Mouse (Mus musculus) B cell, adult 62 days (primary cell): ENCODE data around the gene Med19. TPM values are rescaled to one million over a fixed set of nuclear protein-coding genes. Genes with fewer than 3 reads are reported as not detected.

Experiments
- total RNA-seq: library from RNA; stranded (reverse); gene quantifications from 4 replicates; pipeline ENCODE4 v1.2.4, GENCODE M21; 2023

The Med19 gene
- 13.2 to 15.1 TPM (median 14.9 TPM) in 4 replicates for total RNA-seq

DNA sequence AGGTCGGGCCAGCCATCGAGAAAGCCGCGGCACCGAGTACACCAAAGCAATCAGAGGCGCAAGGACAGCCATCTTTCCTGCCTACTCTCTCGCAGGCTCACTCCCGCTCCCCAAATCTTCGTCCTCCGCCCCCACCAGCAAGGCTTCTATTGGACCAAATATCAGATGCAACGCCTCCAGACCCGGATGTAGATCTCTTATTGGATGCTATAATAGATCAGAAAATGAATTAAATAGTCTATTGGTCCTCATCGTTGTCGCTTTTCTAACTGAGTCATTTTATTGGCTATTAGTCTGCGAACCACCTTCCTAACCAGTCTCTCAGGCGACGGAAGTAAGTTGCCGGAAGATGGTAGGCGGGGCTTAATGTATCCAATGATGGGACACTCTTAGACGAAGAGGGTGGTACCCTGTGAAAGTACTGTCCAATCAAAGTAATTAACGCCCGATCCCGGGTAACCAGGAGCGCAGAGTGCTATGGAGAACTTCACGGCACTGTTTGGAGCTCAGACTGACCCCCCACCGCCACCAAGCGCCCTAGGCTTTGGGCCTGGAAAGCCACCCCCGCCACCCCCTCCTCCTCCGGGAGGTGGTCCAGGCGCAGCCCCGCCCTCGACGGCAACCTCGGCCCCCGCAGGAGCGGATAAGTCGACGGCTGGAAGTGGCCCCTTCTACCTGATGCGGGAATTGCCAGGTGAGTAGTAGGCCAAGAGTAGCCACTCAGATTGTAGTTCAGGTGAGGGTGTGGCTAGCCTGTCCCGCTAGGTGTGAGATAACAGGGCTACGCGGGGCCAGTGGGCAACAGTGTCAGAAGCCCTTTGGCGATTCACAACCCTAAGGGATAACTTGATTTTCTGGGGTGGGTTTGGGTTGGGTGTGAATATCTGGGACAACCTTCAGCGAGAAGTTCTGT, at the start of gene Med19, which contains the start of gene Gm28635:
Gene Med19 (plus strand): TSS at position 435 of the 913 bp plus-strand sequence.
Gene Gm28635 (minus strand): TSS at position 74 of the 913 bp plus-strand sequence.

DNA sequence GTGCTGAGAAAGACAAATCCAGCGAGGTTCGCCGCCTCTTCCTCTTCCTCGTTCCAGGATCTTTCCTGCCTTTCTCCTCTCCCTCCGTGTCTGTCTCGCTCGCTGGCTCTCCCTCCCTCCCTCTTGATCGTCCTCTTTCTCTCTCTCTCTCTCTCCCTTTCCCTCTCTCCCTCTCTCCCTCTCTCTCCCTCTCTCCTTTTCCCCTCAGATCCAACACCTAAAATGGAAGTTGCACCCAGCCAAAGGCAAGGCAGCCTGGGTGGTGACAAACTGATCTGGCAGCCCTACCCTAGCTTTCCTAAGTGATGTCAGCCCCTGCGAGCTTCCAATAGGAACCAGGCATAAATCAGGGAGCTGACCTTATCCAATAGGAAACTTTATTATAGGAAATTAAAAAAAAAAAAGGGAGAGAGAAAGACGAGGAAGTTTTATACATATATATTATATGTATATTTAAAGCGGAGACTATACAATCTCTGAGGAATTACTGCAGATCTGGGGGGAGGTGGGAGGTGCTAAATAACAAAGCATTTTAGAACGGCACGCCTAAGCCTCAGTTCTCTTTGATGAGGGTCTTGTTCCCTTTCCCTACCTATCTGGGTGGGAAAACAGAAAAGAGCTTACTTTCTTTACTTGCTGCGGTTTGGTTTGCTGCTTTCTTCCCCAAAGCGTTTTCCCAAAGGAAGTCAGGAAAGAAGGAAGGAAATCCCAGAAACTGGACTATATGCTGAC, 27.6 kb upstream of the Med19 start, which contains the start of gene Ctnnd1:
Gene Ctnnd1 (minus strand): TSS at position 302 of the 732 bp plus-strand sequence.

DNA sequence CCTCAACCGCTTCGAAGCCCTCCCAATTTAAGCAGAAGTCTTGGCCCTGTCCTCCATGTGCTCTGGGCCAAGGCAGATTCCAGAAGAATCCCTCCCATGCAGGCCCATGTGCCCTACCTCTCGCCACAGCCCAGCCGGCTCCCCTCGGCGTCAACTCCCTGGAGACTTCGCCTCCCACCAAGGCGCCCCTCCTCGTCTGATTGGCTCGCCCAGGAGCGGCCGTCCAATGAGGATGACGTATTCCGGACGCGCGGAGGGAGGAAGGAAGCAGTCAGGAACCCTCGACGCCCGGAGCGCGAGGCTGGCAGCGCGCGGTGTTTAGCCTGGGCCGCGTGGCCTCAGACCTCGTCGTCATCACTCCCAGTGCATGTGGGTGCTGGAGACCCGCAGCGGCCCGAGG, 19.4 kb upstream of the Med19 start, which contains the start of gene Btbd18:
Gene Btbd18 (plus strand): TSS at position 274 of the 400 bp plus-strand sequence.

DNA sequence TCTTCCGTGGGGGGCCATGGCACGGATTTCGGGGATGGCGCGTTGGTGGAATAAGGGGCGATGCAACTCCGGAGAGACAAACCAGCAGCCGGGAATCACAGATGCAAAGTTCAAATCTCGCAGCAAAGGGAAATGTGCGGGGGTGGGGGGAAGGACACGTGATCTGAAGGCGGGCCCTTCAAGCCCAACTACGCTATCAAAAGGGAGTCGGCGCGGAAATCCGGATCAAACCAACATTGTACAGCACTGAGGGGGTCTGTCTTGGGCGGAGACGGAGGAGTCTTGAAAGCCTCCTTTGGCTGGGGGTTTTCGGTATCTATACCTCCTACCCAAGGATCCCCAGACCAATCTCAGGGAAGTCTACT, 7.7 kb upstream of the Med19 start, which contains the start of gene Selenoh:
Gene Selenoh (minus strand): TSS at position 202 of the 365 bp plus-strand sequence.

DNA sequence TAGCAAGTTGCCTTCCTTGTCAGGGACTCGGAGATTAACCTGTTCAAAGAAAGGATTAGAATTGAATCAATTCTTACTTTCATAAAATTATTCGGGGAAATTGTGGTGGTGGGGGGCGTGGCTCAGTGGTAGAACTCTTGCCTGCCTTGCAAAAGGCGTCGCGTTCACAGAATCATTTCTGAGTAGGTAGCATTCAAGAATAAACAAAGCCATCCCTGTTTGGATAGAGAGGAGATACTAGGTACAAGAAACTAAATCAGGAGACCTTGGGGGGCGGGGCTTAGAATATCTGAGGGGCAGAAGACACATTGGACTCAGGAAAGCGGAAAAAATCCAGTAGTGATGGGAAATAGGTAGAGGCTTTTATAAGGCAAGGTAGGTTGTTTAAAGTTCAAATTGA, 814 bp downstream of the Med19 start, which contains the start of gene Tmx2:
Gene Tmx2 (minus strand): TSS at position 125 of the 400 bp plus-strand sequence.

DNA sequence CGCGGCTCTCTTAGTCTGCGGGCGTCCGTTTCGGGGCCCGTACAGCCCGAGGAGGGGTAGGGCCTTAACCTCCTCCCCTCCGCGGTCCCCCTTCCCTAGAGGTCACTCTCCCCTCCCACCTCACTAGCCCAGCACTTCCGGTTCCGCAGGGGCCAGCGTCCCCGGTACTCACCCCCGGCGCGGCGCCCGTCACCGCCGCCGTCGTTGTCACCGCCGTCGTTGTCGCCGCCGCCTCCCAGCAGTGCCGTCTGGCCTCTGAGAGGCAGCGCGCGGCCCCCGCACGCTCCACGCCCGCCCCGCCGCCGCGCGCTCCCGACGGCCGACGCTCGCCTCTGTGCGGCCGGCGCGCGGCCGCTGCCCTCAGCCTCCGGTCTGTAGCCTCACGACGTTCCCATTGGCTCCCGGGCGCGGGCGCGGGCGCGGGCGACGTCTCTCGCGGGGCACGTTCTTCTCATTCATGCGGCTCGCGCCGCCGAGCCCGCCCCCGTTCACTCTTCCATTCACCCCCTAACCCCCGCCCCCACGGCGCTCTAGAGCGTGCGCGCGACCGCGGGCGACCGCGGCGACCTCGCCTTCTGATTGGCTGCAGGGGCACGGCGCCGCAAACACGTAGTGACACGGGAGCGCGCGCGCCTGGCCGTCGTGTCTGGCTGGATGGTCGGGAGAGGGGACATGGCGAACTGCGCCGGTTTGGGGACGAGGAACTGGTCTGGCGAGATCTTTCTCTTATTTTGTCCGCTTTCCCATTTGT, 36.8 kb downstream of the Med19 start, which contains the start of gene Zdhhc5:
Gene Zdhhc5 (minus strand): TSS at position 370 of the 751 bp plus-strand sequence.

DNA sequence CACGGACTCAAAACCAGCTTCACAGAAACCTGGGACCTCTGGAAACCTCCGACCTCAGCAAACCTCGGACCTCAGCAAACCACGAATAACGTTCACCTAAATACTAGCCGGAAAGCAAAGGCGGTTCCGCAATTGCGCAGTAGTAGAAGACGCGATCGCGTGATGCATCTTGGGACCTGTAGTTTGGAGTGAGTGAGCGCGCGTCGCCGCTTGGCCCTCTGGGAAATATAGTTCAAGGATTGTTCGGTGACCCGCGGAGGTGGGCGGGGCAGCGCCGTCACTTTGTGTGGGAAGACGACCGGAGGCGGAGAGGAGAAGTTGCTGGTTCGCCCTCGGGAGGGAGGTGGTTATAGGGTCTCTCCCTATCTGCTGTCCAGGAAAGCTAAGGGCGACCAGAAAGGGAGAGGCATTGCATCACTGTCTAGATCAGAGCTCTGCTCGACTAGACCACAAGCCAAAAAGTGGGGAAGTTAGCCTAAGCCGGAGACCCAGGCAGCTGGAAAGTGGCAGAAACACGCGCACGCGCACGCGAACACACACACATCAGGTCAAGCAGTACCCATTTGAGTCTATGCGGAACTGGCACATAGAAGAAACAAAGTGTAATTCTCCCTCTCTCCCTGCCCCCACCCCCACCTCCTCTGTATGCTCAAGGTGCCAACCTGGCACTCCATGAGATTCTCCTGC, 49.1 kb downstream of the Med19 start, which contains the start of gene Clp1:
Gene Clp1 (minus strand): TSS at position 179 of the 687 bp plus-strand sequence.

DNA sequence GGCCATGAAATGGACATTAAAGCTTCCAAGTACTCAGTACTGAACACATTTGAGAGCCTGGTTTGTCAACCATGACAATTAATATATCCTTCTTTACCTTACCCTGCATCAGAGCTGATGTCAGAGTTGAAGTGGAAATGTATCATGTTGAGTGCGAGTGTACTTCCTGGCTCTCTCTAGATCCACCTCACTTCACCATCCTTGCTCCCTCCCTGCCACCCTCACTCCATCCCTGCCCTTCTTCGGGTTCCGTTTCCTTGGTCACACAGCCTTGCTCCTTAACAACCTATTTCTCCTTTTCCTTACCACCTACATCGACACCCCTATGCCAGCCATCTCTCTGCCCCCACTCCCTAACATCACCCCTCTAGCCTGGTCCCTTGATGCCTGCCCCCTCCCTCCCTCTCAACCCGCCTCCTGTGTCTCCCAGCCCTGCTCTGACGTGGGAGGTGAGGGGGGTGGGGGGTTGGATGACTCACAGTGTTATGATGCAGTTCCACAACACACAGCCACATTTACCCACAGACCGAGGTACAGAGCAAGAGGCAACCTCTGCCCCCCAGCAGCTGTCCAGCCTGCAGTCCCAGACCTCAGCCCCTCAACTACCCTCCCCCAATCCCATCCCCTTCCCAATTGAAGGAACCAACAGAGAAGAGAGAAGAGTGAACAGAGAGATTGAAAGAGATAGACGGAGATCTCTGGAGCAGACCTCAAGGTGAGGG, 55.5 kb downstream of the Med19 start, which contains the start of gene Ypel4:
Gene Ypel4 (plus strand): TSS at position 480 of the 722 bp plus-strand sequence.

Other genes with a start within 250 kb of the Med19 start
- 1.4 to 3.5 TPM (median 2.2 TPM) in 4 replicates for gene Tfpi, start 201.6 kb upstream of the Med19 start, total RNA-seq
- gene Ctnnd1, start 27.6 kb upstream of the Med19 start, total RNA-seq, result 2.3 to 3.5 TPM (median 2.6 TPM) in 4 replicates
- gene Btbd18, start 19.3 kb upstream of the Med19 start, total RNA-seq, result 0.18 TPM in 1 of 4 replicates, not detected in the others
- 47.2 to 55.2 TPM (median 52.0 TPM) in 4 replicates for gene Selenoh, start 7.6 kb upstream of the Med19 start, total RNA-seq
- not detected in 4 replicates for gene Gm28635, start 361 bp upstream of the Med19 start, total RNA-seq
- gene Tmx2, start 738 bp downstream of the Med19 start, total RNA-seq, result 35.7 to 39.7 TPM (median 37.7 TPM) in 4 replicates
- 56.6 to 59.0 TPM (median 58.3 TPM) in 4 replicates for gene Zdhhc5, start 36.8 kb downstream of the Med19 start, total RNA-seq
- gene Clp1, start 48.9 kb downstream of the Med19 start, total RNA-seq, result 20.9 to 25.6 TPM (median 24.0 TPM) in 4 replicates
- 0.94 to 0.98 TPM in 2 of 4 replicates, not detected in the others for gene Ypel4, start 55.7 kb downstream of the Med19 start, total RNA-seq
- not detected in 4 replicates for gene Gm19426, start 65.3 kb downstream of the Med19 start, total RNA-seq
- 0.66 to 0.81 TPM in 2 of 4 replicates, not detected in the others for gene Serping1, start 97.0 kb downstream of the Med19 start, total RNA-seq
- 9.9 to 13.9 TPM (median 12.4 TPM) in 4 replicates for gene Ube2l6, start 120.4 kb downstream of the Med19 start, total RNA-seq
- gene Smtnl1, start 144.2 kb downstream of the Med19 start, total RNA-seq, result not detected in 4 replicates
- gene Timm10, start 148.6 kb downstream of the Med19 start, total RNA-seq, result 15.5 to 34.2 TPM (median 20.3 TPM) in 4 replicates
- gene Slc43a1, start 160.4 kb downstream of the Med19 start, total RNA-seq, result 5.8 to 6.3 TPM (median 5.9 TPM) in 4 replicates
- gene Rtn4rl2, start 208.3 kb downstream of the Med19 start, total RNA-seq, result not detected in 4 replicates